Mouse (Mus musculus): ENCODE measurements around the gene Igfbpl1. TPM values are rescaled to one million over a fixed set of nuclear protein-coding genes. Genes with fewer than 3 reads are reported as not detected.

Gene Igfbpl1
- total RNA-seq, 2 experiments from 2014 or later: not detected

GRCm38 (mm10) chr4:45824049-45824760 is 2.5 kb downstream of the Igfbpl1 start:
- no peak for ATAC-seq (replicated peaks; ENCODE audit: low FRiP score, poor library complexity, severe bottlenecking)

- no peak for ATAC-seq (replicated peaks; ENCODE audit: low FRiP score, poor library complexity, severe bottlenecking)
These were observed 3.7 kb downstream of the Igfbpl1 start for GRCm38 (mm10) chr4:45822781-45823575.

- no peak for ATAC-seq (replicated peaks; ENCODE audit: low FRiP score, poor library complexity, severe bottlenecking)
These were observed 4.7 kb downstream of the Igfbpl1 start for GRCm38 (mm10) chr4:45821995-45822394.

- ATAC-seq (replicated peaks; ENCODE audit: low FRiP score, poor library complexity, severe bottlenecking): no peak
These were observed 6.5 kb downstream of the Igfbpl1 start for GRCm38 (mm10) chr4:45820074-45820830.

- ATAC-seq (replicated peaks; ENCODE audit: low FRiP score, poor library complexity, severe bottlenecking): no peak
These were observed 7.4 kb downstream of the Igfbpl1 start for GRCm38 (mm10) chr4:45819208-45819931.

GRCm38 (mm10) chr4:45818814-45819207 is 7.9 kb downstream of the Igfbpl1 start:
- no peak for ATAC-seq (replicated peaks; ENCODE audit: low FRiP score, poor library complexity, severe bottlenecking)

- no peak for ATAC-seq (replicated peaks; ENCODE audit: low FRiP score, poor library complexity, severe bottlenecking)
These were observed 11.2 kb downstream of the Igfbpl1 start for GRCm38 (mm10) chr4:45815542-45815941.

- no peak for ATAC-seq (replicated peaks; ENCODE audit: low FRiP score, poor library complexity, severe bottlenecking)
These were observed 15.5 kb downstream of the Igfbpl1 start for GRCm38 (mm10) chr4:45811250-45811649.

GRCm38 (mm10) chr4:45808034-45808433 is 18.7 kb downstream of the Igfbpl1 start:
- no peak for ATAC-seq (replicated peaks; ENCODE audit: low FRiP score, poor library complexity, severe bottlenecking)

GRCm38 (mm10) chr4:45802900-45803299 is 23.8 kb downstream of the Igfbpl1 start:
- ATAC-seq (replicated peaks; ENCODE audit: low FRiP score, poor library complexity, severe bottlenecking): no peak

- no peak for ATAC-seq (replicated peaks; ENCODE audit: low FRiP score, poor library complexity, severe bottlenecking)
These were observed 26.7 kb downstream of the Igfbpl1 start for GRCm38 (mm10) chr4:45799956-45800537.

- no peak; the same call in 1 of the 2 replicates for ATAC-seq (replicated peaks; ENCODE audit: low FRiP score, poor library complexity, severe bottlenecking)
These were observed 27.8 kb downstream of the Igfbpl1 start, which contains the start of gene Aldh1b1 for GRCm38 (mm10) chr4:45798964-45799363. Gene Aldh1b1, plus strand, starts transcription at chr4:45799022.

GRCm38 (mm10) chr4:45796760-45797159 is 30.0 kb downstream of the Igfbpl1 start:
- ATAC-seq (replicated peaks; ENCODE audit: low FRiP score, poor library complexity, severe bottlenecking): no peak

- ATAC-seq (replicated peaks; ENCODE audit: low FRiP score, poor library complexity, severe bottlenecking): no peak
These were observed 31.4 kb downstream of the Igfbpl1 start for GRCm38 (mm10) chr4:45795191-45795811.

- no peak for ATAC-seq (replicated peaks; ENCODE audit: low FRiP score, poor library complexity, severe bottlenecking)
These were observed 36.7 kb downstream of the Igfbpl1 start for GRCm38 (mm10) chr4:45790018-45790417.

- ATAC-seq (replicated peaks; ENCODE audit: low FRiP score, poor library complexity, severe bottlenecking): no peak
These were observed 37.3 kb downstream of the Igfbpl1 start for GRCm38 (mm10) chr4:45789263-45789958.

- ATAC-seq (replicated peaks; ENCODE audit: low FRiP score, poor library complexity, severe bottlenecking): no peak
These were observed 38.2 kb downstream of the Igfbpl1 start for GRCm38 (mm10) chr4:45788446-45789081.

- no peak for ATAC-seq (replicated peaks; ENCODE audit: low FRiP score, poor library complexity, severe bottlenecking)
These were observed 40.0 kb downstream of the Igfbpl1 start for GRCm38 (mm10) chr4:45786674-45787073.

Data from erythroid progenitor cell, adult 5-6 weeks (primary cell).